Mouse (Mus musculus): Measurements from ENCODE around the gene Rgs13.

Gene Rgs13

GRCm38 (mm10) chr1:144177166-144177565, at the start of gene Rgs13:
TSS of gene Rgs13 (minus strand) at chr1:144177372.
- ATAC-seq (ENCODE audit: low TSS enrichment), result peak; percentile 65

DNA sequence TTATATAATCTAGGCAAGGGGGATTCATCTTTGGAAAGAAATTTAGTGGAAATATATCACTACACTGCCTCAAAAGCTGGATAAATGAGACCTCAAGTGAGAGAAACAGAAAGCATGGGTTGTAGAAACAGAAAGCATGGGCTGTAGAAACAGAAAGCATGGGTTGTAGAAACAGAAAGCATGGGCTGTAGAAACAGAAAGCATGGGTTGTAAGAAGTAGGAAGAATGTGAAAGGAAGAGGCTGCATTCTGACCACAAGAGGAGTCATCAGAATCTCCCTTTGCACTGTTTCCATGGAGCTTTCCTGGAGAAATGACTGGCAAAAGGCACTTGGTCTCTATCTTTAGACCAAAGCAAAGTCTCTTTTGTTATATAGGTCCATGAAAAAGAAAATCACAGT, 38.1 kb upstream of the Rgs13 start:
- ATAC-seq (ENCODE audit: low TSS enrichment), result no peak

GRCm38 (mm10) chr1:144210912-144211311, 33.7 kb upstream of the Rgs13 start:
- no peak for ATAC-seq (ENCODE audit: low TSS enrichment)

GRCm38 (mm10) chr1:144206281-144207061, 29.3 kb upstream of the Rgs13 start:
- ATAC-seq (ENCODE audit: low TSS enrichment), result 0 out of 2 replicates have a peak, but pooled peaks have one; percentile 67

GRCm38 (mm10) chr1:144204766-144205165, 27.6 kb upstream of the Rgs13 start:
- no peak for ATAC-seq (ENCODE audit: low TSS enrichment)

- ATAC-seq (ENCODE audit: low TSS enrichment), result no peak
These were observed 25.8 kb upstream of the Rgs13 start for GRCm38 (mm10) chr1:144202939-144203338.

DNA sequence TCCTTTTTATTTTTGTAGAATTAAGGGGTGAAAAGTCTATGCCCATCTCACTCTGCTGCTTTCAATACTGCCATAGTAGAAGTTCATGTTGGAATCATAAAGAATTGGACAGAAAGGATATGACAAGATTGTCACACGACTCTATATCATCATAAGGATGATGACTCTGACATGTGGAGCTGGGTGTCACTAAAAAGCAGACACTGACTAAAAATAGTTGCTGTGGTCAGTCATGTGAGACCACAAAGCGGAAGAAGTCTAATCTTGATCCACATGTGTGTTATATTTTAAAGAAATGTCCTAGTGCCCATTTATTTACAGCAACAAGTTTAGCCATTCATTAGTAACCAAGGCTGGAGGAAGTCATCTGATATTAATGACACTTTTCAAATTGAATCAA, 23.3 kb upstream of the Rgs13 start:
- ATAC-seq (ENCODE audit: low TSS enrichment), result no peak

DNA sequence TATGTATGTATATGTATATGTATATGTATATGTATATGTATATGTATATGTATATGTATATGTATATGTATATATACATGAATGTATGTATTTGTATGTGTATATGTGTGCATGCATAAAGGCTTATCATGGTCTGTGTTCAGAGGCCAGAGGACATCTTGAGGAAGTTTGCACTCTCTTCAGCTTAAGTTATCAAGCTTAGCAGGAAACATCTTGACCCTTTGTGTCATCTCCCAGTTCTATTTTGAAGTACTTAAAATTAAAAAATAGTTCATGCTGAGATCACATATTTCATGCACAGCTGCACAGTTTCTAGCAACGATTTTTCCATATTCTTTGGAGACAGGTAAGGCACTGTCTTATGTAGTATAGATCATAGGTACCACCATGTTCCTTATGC, 22.4 kb upstream of the Rgs13 start:
- no peak for ATAC-seq (ENCODE audit: low TSS enrichment)

- peak; percentile 88 for ATAC-seq (ENCODE audit: low TSS enrichment)
These were observed 20.5 kb upstream of the Rgs13 start for GRCm38 (mm10) chr1:144197684-144198083.

DNA sequence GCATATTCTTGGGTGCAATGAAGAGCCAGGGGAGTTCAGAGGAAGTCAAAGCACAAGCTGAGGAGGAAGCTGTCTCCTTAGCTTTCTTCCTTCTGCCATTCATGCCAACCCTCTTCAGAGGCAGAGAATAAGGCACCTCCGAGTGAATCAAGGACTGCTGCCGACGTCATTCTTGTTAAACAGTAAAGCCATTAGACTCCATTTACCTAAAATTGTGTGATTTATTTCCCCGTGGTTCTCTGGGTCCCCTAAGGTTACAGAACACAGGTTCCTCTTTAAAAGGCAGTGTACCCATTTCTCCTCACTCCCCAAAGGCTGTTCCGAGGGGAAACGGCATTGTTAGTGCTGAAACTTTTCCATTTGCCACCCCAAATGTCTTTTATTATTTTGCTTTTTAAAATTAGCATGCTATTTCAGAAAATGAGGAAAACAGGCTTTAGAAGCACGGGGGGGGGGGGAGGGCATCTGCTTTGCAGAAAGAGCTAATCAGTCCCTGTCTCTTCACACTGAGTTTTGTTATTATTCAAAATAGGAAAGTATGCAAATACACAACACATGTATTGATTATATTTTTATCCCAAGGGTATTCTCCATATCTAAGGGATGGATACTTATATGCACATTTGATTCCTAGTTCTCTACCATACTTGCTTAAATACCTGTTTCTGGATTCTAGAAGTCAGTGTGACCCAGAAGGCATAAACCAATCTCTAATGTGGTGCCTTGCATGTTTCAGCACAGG, 9.7 kb upstream of the Rgs13 start:
- ATAC-seq (ENCODE audit: low TSS enrichment), result no peak

- no peak for ATAC-seq (ENCODE audit: low TSS enrichment)
These were observed 8.0 kb upstream of the Rgs13 start for GRCm38 (mm10) chr1:144184955-144185715.

DNA sequence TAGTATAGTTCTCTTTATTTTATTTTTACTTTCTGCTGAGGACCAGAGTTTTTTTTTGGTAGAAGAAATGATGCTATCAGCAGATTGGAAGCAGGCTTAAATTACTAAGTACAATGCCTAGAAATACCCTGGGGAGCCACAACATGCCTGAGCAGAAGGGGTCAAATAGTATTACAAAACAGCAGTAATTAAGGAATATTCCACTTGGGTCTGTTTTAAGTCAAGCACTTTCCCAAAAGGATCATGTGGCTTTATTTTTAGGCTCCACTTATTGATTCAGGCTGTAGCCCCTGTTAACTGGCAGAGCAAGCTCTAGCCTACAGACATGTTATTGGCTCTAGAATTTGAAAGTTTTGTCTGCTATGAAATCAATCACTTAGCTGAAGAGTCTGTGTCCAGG, 6.5 kb upstream of the Rgs13 start:
- ATAC-seq (ENCODE audit: low TSS enrichment), result no peak

DNA sequence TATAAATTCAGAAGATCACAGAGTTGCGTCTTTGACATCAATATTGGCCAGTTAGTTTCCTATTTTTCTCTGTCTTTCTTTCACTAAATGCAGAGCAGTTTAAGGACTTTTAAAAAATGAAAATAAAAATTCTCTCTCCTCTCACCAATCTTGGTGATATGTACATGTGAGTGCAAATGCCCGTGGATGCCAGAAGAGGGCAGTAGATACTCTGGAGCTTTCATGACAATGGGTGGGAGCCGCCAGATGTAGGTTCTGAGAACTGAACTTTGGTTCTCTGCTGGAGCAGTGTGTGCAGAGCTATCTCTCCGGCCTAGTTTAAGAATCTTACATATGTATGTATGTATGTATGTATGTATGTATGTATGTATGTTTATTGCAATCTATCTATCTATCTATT, 2.4 kb upstream of the Rgs13 start:
- ATAC-seq (ENCODE audit: low TSS enrichment), result no peak

DNA sequence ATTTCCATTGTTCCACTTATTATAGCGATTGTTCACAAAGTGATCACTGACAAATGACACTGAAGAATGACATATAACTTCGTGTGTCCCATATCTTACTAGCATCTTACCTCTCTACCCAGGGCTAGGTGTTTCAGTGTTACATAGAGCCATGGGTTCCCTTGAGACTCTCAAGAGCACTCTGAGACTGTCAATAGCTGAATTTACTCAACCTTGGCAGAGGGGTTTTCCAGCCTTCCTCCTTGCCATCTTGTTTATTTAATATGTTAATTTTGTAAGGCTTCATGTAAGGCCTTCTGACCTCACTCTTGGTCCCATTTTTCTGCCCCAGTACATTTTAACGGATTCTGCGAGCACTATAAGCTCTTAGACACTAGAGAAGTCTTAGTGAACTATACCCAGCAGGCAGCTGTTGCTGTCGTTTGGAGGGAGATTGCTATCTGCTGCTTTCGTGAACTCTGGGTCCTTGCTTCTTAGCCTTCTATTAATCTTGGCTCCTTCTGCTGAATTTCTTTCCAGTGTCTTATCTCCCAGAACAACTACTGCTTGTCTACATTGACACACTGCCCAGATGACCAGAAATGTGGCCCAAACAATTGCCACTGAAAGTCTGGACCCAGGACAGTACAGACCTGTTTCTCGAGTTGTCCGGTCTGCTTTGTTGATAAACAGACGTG, 1.2 kb upstream of the Rgs13 start:
- no peak for ATAC-seq (ENCODE audit: low TSS enrichment)

DNA sequence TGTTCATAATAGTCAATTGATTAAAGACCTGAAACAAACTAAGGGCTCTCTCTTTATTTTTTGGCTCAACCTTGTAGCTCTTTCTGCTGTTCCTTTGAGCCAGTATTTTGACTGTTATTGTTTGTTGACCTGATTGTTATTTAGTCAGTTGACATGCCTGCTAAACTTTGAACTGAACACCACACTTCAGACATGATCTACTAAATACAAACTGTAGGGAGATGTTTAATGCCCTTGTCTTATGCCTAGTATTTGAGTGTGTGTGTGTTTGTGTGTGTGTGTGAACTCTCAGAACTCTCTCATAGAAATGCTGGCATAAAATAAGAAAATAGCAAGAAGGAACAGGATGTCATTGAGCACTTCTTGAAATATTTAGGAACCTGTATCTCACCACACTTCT, 448 bp upstream of the Rgs13 start:
- no peak for ATAC-seq (ENCODE audit: low TSS enrichment)

DNA sequence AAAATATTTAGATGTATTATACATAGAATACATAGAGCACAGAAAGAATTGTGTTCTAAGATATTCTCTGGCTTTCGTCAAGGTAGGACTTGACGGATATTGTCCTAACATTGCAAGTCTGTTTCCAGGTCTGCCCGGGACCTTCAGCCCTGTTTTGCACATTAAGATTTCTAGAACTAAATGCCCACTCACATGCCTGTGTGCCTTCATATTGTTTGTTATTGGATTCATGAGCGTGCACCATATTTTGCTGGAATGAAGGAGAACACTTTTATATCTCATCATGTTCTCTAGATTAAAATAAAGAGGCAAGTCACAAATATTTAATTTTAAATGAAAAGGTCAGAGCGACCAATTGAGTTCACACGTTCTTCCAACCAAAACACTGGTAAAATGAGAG, 2.4 kb downstream of the Rgs13 start:
- ATAC-seq (ENCODE audit: low TSS enrichment), result no peak

DNA sequence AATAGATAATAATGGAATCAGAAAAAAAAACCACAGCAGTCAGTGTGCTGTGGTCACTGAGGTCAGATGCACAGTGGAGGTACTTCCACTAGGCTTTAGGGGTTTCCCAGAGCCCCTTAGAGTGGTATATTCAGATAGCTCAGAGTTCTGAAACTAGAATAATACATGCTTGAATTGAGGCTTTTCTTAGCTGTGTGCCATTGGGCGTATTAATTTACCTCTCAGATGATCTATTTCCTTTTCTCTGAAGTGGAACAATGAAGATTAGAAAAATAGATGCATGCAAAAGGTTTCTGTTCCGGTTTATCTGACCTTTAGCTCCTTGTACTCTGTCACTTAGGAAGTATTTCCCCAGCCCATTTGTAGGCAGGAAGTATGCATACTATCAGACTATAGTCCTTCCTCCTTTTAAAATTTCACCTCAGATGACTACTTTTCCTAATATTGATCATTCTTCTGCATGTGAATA, 3.6 kb downstream of the Rgs13 start:
- no peak for ATAC-seq (ENCODE audit: low TSS enrichment)

- no peak; the same call in 1 of the 2 replicates for ATAC-seq (ENCODE audit: low TSS enrichment)
These were observed 8.3 kb downstream of the Rgs13 start for GRCm38 (mm10) chr1:144168921-144169320.

DNA sequence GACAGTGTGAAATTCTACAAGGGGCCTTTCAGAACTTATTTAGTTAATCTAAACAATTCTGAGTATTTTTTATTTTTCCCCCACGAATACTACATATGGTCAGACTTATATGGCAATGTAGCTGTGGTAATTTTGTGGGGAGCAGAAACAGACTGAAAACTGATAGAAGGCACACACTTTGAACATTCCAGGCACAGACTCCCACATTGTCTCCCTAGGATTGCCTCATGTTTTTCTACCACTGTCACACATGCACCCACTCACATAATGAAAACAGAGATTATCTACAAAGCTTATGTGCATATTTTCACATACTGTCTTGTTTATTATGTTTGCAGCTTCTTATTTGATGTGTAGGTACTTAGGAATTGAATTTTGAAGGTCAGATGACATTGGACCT, 9.4 kb downstream of the Rgs13 start:
- ATAC-seq (ENCODE audit: low TSS enrichment), result peak; percentile 95

- ATAC-seq (ENCODE audit: low TSS enrichment), result peak; percentile 55
These were observed 10.3 kb downstream of the Rgs13 start for GRCm38 (mm10) chr1:144166897-144167296.

- ATAC-seq (ENCODE audit: low TSS enrichment), result no peak
These were observed 10.9 kb downstream of the Rgs13 start for GRCm38 (mm10) chr1:144166275-144166674.

DNA sequence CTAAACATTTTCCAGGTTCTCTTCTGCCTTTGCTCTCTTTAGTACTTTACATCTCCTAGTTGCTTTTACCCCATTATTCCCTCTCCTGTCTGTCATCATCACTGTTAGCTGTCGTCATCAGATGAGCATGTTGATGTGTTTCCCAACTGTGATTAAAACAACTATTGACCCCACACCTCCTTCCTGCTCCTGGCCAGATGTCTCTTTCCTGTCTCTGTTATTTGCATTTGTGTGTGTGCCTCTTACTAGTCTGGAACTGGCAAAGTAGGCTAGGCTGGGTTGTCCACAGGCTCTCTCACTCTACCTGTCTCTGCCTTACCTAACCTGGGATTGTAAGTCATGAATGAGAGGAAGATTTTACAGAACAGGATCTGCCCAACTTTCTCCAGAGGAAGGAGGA, 24.6 kb downstream of the Rgs13 start:
- no peak for ATAC-seq (ENCODE audit: low TSS enrichment)
